Mouse (Mus musculus) gastrocnemius, postnatal 14 days (tissue): ENCODE measurements around the gene Gm7257. TPM values are rescaled to one million over a fixed set of nuclear protein-coding genes. Genes with fewer than 3 reads are reported as not detected.

Experiments used
- DNase-seq: peaks from one replicate; pipeline ENCODE4 v3.0.0; 2021; ENCODE audit warnings: mixed read lengths
- intact Hi-C: fragments of 180-260 bp; cut with DNase I; formaldehyde crosslinking; loops from one replicate; pipeline ENCODE4 v1.15.1; 2025; ENCODE audit warnings: low total_unique reads
- long read RNA-seq, 2 experiments: library from polyadenylated mRNA; stranded (forward); transcript quantifications; one replicate each; pipeline ENCODE4 v2.0.0; 2021
- total RNA-seq, 2 experiments: library from RNA; stranded (reverse); gene quantifications; 2 replicates each; pipeline ENCODE4 v1.2.3; 2021

Gm7257 gene
- not detected for total RNA-seq
- long read RNA-seq, experiment 1 = 0 reads
- long read RNA-seq, experiment 2 = 0 reads

GRCm38 (mm10) chr9:36431584-36431983 is at the start of gene Gm7257:
Gene Gm7257, plus strand, starts transcription at chr9:36431884.
- intact Hi-C loops = no loop called here
- no peak for DNase-seq

GRCm38 (mm10) chr9:36402991-36403390 is 28.7 kb upstream of the Gm7257 start:
- no peak for DNase-seq
- intact Hi-C loops = no loop called here

GRCm38 (mm10) chr9:36435051-36435764 is 3.5 kb downstream of the Gm7257 start:
- DNase-seq = no peak
- intact Hi-C loops = no loop called here

- intact Hi-C loops = no loop called here
- DNase-seq = no peak
Measured at GRCm38 (mm10) chr9:36475338-36475737, 43.7 kb downstream of the Gm7257 start, which contains the start of gene Gm9513. Gene Gm9513, plus strand, starts transcription at chr9:36475638.

Other genes with a start within 250 kb of the Gm7257 start
- not detected for gene Gm9513, start 43.8 kb downstream of the Gm7257 start, total RNA-seq
- gene Gm5615, start 110.1 kb downstream of the Gm7257 start, total RNA-seq = not detected
- gene Gm17689, start 150.8 kb downstream of the Gm7257 start, total RNA-seq = not detected
- gene A630095E13Rik, start 211.5 kb downstream of the Gm7257 start, total RNA-seq = not detected